Mouse (Mus musculus): ENCODE data around the gene 4632433K11Rik. TPM values are rescaled to one million over a fixed set of nuclear protein-coding genes. Genes with fewer than 3 reads are reported as not detected.
"Not testable (repeated sequence)": the region's sequence is repeated elsewhere in the genome, so short reads cannot be mapped to it uniquely, and the experiment has no call there.

4632433K11Rik gene
- 10 to 100 TPM in 2 of 26 experiments, 1 to 10 TPM in 18, under 1 TPM in 1, not detected in 5; 0.95 to 12.7 (median 2.7) TPM for total RNA-seq (2018; cell fraction: chromatin; rRNA removed)
- under 1 TPM in 5 of 26 experiments, not detected in 21; 0.24 to 0.49 (median 0.29) TPM for total RNA-seq (2018; cell fraction: cytosol; rRNA removed)
- total RNA-seq (2018; cell fraction: nucleus; rRNA removed): 1 to 10 TPM in 12 of 26 experiments, under 1 TPM in 2, not detected in 12; 0.58 to 7.7 (median 3.3) TPM
- 0.25 to 0.76 TPM in 2 of 3 replicates, not detected in the other for polyA plus RNA-seq (2018)

DNA sequence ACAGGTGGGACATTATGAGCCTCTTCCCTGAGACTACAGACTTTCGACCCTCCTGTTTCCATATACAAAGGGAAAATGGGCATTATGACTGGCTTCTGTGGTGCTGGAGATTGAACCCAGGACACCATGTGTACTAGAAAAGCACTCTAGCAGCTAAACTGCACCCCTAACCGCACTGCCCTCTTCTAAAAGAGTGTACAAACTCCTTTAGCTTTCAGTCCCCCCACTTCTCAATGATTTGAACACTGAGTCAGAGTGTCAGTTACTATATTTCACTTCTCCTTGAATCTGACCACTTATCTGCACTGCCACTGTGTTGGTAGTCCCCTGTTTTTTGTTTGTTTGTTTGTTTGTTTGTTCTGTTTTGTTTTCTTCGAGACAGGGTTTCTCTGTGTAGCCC is at the start of gene 4632433K11Rik:
4632433K11Rik (plus strand) TSS at position 301 of the 400 bp plus-strand sequence.
- Histone ChIP-seq H3K79me2 (ENCODE audit: inconsistent target) (peaks cover 11% of the 10 kb centered on the region; the same call in 1 of the 2 replicates), H3K27ac (no peak within 1 kb of the TSS), H3K36me3 (ENCODE audit: inconsistent target) (peaks cover 27% of the 10 kb centered on the region), H3K4me3 (ENCODE audit: inconsistent target) (no peak within 1 kb of the TSS)
- 94% methylated on average over 3 of the region's 3 CpGs for WGBS (ENCODE audit: missing documents)

DNA sequence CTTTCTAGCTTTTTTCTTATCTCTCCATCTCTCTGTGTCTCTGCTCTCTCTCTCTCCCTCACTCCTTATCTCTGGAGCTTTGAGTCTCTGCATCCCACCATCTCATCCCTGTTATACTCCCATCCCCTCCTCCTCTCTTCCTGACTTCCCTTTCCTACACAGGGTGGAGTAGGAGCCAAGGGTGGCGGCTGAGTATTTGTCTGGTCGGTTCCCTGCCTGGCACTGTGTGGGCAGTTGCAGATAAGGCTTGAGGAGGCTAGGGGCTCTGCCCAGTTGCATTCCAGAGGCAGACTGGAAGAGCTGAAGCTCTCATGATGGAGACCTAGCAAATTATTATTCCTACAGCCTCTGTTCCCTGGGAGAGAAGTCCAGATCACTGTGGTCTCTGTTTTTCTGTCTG is 45.7 kb upstream of the 4632433K11Rik start:
- Histone ChIP-seq H3K4me3 (ENCODE audit: inconsistent target) (no peak overlapping the region), H3K79me2 (ENCODE audit: inconsistent target) (no peaks in the 10 kb centered on the region), H3K36me3 (ENCODE audit: inconsistent target) (no peaks in the 10 kb centered on the region), H3K27ac (no peak overlapping the region)
- WGBS (ENCODE audit: missing documents): 73% methylated on average over 2 of the region's 2 CpGs

DNA sequence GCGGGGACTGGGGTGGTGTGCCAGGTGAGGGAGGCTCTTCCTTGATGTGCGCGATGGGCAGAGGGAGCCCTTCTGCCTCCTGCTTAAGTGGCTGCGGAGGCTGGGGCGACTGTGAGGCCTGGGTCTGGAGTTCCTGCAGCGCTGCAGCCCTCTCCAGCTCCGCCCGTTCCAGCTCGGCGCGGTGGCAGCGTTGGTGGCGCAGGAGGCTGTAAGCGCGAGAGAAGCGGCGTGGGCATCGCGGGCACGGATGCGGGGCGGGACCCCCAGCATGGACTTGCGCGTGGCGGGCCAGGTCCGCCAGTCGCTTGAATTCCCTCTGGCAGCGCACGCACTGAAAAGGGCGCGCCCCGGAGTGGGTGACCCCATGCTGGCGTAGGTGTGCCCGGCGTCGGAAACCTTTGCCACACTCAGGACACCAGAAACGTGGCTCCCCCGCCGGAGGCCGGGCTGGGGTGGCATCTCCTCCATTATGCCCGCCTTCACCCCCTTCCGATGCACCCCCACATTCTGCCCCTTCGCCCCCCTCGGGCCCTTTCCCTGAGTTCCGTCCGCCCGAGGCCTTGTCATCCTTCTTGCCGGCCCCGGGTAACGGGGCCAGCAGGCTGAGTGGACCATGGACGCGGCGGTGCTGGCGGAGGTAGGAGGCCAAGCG is 40.4 kb upstream of the 4632433K11Rik start:
- H3K79me2 ChIP-seq (ENCODE audit: inconsistent target): no peaks in the 10 kb centered on the region
- H3K4me3 ChIP-seq (ENCODE audit: inconsistent target): no peak overlapping the region
- no peak overlapping the region for H3K27ac ChIP-seq
- H3K36me3 ChIP-seq (ENCODE audit: inconsistent target): no peaks in the 10 kb centered on the region
- WGBS (ENCODE audit: missing documents): 94% methylated on average over 42 of the region's 55 CpGs

DNA sequence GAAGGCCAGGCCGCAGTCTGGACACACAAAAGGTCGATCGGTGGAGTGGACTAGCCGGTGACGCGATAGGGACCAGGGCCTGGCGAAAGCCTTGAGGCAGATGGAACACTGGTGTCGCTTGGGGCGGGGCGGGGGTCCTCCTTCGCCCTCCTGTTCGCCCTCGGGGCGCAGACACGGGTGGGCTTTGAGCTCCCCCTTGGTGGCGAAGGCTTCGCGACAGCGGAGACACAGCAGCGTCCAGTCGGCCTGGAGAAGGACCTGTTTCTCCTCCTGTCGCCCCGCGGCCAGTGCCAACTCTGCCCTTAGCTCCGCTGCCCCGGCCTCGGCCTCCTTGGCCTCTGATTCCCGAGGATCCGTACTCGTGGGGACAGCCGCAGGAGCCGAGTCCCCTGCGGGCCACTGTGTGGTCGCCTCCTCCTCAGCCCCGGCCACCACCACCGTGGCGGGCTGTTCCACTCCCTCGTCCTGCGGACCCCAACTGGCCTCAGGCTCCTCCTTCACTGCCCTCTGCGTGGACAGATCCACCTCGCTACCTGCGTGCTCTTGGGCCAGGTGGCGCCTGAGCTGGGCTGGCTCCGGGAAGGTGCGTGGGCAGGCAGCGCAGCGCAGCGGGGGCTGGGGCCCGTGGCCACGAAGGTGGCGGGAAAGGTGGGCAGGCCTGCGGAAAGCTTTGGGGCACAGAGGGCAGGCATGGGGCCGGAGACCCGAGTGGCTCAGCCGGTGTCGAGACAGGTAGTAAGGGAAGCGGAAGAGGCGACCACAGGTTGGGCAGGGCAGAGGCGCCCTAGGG is 39.7 kb upstream of the 4632433K11Rik start:
- WGBS (ENCODE audit: missing documents): 93% methylated on average over 56 of the region's 59 CpGs
- no peaks in the 10 kb centered on the region for H3K79me2 ChIP-seq (ENCODE audit: inconsistent target)
- no peak overlapping the region for H3K4me3 ChIP-seq (ENCODE audit: inconsistent target)
- H3K36me3 ChIP-seq (ENCODE audit: inconsistent target): no peaks in the 10 kb centered on the region
- H3K27ac ChIP-seq: no peak overlapping the region

DNA sequence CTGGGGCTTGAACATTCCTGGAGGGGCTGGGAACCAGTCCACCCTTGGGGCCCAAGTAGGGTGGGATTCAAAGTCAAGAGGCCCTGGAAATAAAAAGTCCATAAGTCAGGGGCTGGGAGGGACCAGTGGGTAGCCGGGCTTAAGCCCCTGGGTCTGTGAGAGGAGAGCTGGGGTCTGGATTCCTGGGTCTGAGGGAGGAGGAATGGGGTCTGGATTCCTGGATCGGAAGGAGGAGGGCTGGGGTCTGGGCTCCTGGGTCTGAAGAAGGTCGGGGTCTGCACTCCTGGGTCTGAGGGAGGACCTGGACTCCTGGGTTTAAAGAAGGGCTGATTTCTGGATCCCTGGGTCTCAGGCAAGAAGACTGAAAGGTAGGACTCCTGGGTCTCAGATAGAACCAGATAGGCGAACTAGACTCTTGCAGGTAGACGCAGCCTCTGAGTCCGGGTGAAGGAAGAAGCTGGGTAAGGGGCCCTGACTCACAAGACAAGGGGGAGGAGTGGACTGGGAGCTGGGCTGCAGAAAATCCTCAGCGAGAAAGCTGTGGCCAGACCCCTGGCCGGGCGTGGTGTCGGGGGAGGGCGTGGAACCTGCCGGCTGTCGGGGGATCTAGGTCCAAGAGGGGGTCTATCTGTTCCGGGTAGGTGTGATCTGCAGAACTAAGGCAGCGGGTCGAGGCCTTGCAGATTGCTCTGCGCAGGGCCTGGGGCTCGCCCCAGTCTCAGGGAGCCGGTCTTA is 38.5 kb upstream of the 4632433K11Rik start:
- WGBS (ENCODE audit: missing documents): 11% methylated on average over 16 of the region's 19 CpGs
- H3K79me2 ChIP-seq (ENCODE audit: inconsistent target): no peaks in the 10 kb centered on the region
- peak overlapping the region; percentile 57 for H3K4me3 ChIP-seq (ENCODE audit: inconsistent target)
- H3K27ac ChIP-seq: no peak overlapping the region
- H3K36me3 ChIP-seq (ENCODE audit: inconsistent target): no peaks in the 10 kb centered on the region

DNA sequence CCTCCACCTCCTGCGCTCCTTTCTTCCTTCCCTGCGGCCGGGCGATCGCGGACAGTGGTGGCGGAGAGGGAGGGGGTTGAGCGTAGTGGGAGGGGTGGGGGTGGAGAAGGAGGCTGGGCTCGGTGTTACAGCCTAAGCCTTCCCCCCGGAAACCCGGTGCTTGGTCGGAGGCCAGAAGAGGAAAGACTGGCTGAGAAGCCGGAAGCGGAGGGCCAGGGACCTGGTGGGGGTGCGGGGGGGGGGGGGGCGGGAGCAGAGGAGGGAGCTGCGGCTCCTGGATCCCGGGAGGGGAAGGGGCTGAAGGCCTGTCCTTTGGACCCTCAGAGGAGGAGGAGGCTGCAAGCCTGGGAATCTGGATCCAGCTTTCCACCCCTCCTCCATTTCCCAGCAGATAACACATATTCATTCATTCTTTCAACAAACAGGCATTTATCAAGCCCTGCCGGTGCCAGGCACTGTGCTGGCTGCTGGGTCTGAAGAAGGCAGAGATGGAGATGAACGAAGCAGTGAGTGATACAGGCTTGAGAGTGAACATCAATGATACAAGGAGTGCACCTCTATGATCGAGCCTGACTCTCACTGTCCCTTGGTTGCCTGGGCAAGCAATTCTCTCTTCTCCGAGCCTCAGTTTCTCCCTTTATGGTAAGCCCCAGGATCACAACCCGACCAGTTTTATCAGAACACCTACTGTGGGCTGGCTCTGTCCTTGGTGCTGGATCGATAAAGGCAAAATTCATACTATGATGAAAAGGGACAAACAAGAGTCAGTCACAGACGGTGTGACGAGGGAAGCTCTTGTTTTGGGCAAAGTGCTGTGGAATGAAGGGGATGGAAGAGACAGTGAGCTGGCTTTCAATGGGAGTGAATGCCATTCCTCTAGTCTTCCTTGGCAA is 37.7 kb upstream of the 4632433K11Rik start, which contains the start of gene Zfp579:
Zfp579 (minus strand) TSS at position 156 of the 893 bp plus-strand sequence.
- Histone ChIP-seq H3K27ac (no peak within 1 kb of the TSS), H3K36me3 (ENCODE audit: inconsistent target) (no peaks in the 10 kb centered on the region), H3K4me3 (ENCODE audit: inconsistent target) (peak within 1 kb of the TSS; percentile 57), H3K79me2 (ENCODE audit: inconsistent target) (no peaks in the 10 kb centered on the region)
- 25% methylated on average over 8 of the region's 26 CpGs for WGBS (ENCODE audit: missing documents)

DNA sequence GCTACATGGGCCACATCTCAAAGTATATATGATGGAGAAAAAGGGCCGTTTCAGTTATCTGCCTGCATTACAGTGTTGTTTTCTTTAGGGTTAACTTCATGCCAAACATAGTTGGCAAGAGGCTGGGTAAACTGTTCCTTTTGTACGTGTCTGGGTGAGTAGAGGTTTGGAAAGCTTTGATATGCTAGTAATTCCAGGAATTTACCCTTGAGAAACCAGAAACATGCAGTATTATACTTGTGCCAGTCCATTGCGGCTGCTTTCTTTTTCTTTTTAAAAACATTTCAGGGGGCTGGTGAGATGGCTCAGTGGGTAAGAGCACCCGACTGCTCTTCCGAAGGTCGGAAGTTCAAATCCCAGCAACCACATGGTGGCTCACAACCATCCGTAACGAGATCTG is 37.0 kb upstream of the 4632433K11Rik start:
- 84% methylated on average over 6 of the region's 8 CpGs for WGBS (ENCODE audit: missing documents)
- Histone ChIP-seq H3K79me2 (ENCODE audit: inconsistent target) (no peaks in the 10 kb centered on the region), H3K36me3 (ENCODE audit: inconsistent target) (no peaks in the 10 kb centered on the region), H3K4me3 (ENCODE audit: inconsistent target) (no peak overlapping the region), H3K27ac (no peak overlapping the region)

DNA sequence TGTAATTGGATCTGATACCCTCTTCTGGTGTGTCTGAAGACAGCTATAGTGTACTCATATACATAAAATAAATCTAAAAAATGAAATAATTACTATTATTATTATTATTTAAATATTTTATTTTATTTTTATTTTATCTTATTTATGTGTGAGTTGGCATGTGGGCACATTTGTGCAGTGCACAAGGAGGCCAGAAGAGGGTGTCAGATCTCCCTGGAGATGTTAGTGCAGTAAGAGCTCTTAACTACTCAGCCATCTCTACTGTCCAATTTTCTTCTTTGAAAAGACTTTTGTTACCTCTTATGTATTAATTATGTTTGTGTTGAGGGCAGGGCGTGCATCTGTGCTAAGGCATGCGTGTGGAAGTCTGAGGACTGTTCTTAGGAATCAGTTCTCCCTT is 34.0 kb upstream of the 4632433K11Rik start:
- Histone ChIP-seq H3K27ac (no peak overlapping the region), H3K79me2 (ENCODE audit: inconsistent target) (no peaks in the 10 kb centered on the region), H3K4me3 (ENCODE audit: inconsistent target) (no peak overlapping the region), H3K36me3 (ENCODE audit: inconsistent target) (no peaks in the 10 kb centered on the region)
- WGBS (ENCODE audit: missing documents): 83% methylated on average over 2 of the region's 2 CpGs

DNA sequence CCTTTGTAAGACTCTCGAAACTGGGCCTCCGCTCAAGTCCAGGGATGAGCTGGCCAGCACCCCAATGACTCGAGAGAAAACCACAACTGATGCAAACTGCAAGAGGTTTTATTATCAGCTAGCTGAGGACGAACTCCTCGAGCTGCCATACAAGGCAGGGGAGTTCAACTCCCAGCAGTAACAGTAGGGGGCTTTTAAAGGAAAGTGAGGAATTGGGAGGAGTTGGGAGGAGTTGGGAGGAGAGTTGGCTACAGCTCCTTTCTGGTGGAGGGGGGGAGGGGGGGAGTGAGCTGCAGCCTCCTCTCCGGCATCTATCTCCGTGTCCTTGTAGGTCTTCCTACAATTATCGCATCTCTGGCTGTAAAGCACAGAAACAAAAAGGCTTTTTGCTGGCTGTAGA is 31.0 kb upstream of the 4632433K11Rik start:
- H3K36me3 ChIP-seq (ENCODE audit: inconsistent target); H3K4me3 ChIP-seq (ENCODE audit: inconsistent target); H3K27ac ChIP-seq; H3K79me2 ChIP-seq (ENCODE audit: inconsistent target): not testable (repeated sequence)
- WGBS (ENCODE audit: missing documents): 91% methylated on average over 5 of the region's 8 CpGs

DNA sequence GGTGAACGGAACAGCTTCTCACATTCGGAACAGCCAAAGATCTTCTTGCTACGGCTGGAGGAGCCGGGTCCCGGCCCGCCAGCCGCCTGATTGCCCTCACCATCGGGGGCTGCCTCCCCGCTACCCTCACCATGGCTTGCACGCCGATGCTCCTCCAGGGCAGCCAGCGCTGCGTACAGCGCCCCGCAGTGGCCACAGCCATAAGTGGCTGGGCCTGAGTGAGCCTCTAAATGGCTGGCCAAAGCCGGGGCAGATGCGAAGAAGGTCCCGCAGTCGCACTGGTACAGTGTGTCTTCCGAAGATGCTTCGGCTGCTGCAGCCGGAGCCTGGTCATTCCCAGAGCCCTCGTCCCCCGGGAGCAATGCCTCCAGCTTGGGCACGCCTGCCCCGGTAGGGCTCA is 25.7 kb upstream of the 4632433K11Rik start:
- Histone ChIP-seq H3K36me3 (ENCODE audit: inconsistent target) (peaks cover 48% of the 10 kb centered on the region), H3K4me3 (ENCODE audit: inconsistent target) (no peak overlapping the region)
- 95% methylated on average over 18 of the region's 26 CpGs for WGBS (ENCODE audit: missing documents)

DNA sequence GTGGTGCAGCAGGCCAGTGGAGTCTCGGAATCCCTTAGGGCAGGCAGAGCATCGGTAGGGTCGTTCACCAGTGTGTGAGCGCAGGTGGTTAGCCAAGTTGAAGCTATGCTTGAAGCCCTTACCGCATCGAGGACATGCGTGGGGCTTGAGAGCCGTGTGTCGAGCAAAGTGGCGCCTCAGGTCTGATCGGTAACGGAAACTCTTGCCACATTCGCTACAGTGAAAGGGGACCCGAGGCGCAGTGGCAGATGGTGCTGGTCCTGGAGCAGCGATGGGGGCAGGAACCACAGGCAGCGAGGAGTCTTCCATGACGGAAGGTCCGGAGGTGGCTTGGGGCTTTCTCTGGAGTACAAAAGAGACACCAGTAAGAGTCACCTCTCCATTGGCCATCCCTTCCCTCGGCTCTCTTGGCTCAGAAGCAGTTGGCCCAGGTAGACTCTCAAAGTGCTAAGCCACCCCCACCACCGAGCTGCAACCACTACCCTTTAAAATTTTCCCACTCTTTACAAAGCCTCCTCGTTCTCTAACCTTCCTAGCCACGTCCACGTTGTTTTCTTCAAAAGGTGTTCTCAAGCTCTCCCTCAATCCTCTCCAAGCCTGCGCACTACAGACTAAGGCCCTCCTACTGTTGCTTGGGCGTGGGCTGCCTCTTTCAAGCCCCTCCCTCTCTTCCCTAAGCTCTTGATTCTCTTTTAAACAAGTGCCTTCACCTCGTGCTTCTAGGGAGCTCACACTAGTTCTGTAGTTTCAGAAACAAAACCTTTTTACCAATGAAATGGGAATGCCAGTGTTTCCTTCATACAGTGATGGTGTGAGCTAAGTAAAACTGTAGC is 21.0 kb upstream of the 4632433K11Rik start:
- peaks cover 41% of the 10 kb centered on the region for H3K36me3 ChIP-seq (ENCODE audit: inconsistent target)
- peaks cover 40% of the 10 kb centered on the region; the same call in 1 of the 2 replicates for H3K79me2 ChIP-seq (ENCODE audit: inconsistent target)
- H3K27ac ChIP-seq: peak overlapping the region; percentile 87; the same call in 1 of the 2 replicates
- WGBS (ENCODE audit: missing documents): 80% methylated on average over 26 of the region's 27 CpGs
- H3K4me3 ChIP-seq (ENCODE audit: inconsistent target): peak overlapping the region; percentile 54; the same call in 1 of the 2 replicates

More for the DNA sequence above, 25.7 kb upstream of the 4632433K11Rik start:
- Histone ChIP-seq H3K79me2 (ENCODE audit: inconsistent target) (peaks cover 25% of the 10 kb centered on the region; the same call in 1 of the 2 replicates), H3K27ac (no peak overlapping the region)

DNA sequence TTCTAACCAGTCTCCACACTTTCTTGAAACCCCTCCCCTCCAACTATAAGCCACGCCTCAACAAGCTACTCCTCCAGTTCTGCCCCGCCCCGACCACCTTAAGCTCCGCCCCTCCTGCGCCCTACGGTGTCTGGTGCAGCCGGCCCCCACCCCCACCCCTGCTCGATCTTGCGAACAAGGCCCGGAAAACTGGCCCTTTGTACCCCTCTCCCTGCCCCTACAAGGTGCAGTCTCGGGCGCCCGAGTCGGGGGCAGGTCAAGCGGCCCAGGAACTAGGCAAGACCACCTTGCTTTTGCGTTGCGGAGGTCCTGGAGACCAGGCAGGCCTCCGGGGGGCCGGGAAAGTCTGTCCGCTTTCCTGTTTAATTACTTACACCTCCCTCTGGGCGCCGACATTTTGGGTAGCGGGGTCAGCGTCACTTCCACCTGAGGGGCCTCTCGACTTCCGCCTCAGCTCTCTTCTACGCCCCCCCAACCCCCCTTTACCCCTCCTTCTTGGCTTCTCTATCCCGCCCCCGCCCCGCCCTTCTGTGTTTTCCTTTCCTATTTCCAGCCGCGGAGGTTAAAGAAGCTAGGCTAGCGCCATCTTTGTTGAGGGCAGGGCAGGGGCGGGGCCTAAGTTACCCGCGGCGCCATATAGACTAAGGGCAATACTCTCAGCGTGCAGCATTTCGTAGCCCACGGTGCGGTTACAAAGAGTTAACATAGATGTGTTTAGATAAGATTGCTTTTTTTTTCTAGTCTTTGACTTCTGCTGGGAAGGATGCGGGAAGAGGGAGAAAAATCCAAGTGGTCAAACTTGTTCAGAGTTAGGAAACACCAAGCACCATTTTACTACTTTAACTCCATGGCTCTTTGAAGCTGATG is 19.4 kb upstream of the 4632433K11Rik start, which contains the start of the genes Zfp524 and Fiz1:
Zfp524 (plus strand) TSS at position 165 of the 867 bp plus-strand sequence.
Fiz1 (minus strand) TSS at position 447 of the 867 bp plus-strand sequence.
- H3K79me2 ChIP-seq (ENCODE audit: inconsistent target): peaks cover 55% of the 10 kb centered on the region; the same call in 1 of the 2 replicates
- peaks cover 32% of the 10 kb centered on the region for H3K36me3 ChIP-seq (ENCODE audit: inconsistent target)
- H3K4me3 ChIP-seq (ENCODE audit: inconsistent target): peak within 1 kb of the TSS; percentile 54
- 1% methylated on average over 41 of the region's 42 CpGs for WGBS (ENCODE audit: missing documents)
- H3K27ac ChIP-seq: peak within 1 kb of the TSS; percentile 87

Measured in macrophage (primary cell).